Mouse (Mus musculus) heart, postnatal 0 days (tissue): ENCODE data around the gene Zfp598.

ENCODE experiments used
- CTCF ChIP-seq: IDR thresholded peaks from 2 replicates; pipeline ENCODE4 v1.5.1; 2016; ENCODE audit warnings: antibody characterized with exemption, control low read depth, low read depth
- EP300 ChIP-seq: IDR thresholded peaks from 2 replicates; pipeline ENCODE4 v1.6.1; 2016; ENCODE audit warnings: antibody characterized with exemption, low read depth

DNA sequence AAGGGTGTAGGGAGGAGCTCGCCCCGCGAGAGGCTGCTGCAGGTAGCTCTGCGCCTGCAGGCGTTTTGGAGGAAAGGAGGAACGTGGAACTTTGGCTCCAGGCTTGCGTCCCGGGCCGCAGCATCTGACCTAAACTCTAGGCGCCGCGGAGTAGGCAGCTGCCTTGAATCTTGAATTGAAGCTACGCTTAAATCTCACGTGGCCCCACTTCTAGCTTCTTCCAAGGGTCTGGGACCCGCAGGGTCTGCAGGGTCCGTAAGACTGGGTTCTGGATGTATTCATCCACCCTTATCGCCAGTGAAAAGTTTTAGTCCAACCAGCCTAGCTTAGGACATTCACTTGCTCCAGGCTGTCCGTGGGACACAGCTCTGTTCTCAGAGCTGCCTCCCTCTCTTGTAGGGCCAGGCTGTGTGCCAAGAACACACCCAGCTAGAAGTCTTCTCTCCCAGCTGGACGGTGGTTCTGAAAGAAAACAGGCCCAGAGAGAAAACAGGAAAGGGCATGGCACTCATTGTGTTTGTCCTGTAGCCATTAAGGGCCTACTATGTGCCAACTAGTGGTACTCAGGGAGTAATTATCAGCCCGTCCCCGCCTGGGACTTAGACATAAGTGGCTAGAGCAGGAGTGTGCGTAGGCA, 36.6 kb upstream of the Zfp598 start:
- TF ChIP-seq CTCF (no peak), EP300 (no peak)
